Mouse (Mus musculus) urinary bladder, adult 2 months (tissue): ENCODE data around the gene C1galt1c1. TPM values are rescaled to one million over a fixed set of nuclear protein-coding genes. Genes with fewer than 3 reads are reported as not detected.

Source experiments
- polyA plus RNA-seq: library from polyadenylated mRNA; depleted of rRNA; stranded (reverse); fragments of >200 nt; gene quantifications from 2 replicates; pipeline ENCODE4 v1.2.3, GENCODE M21; 2012; rRNA removed

Gene C1galt1c1
- polyA plus RNA-seq, 1 experiment: 41.3 TPM

Other genes with a start within 250 kb of the C1galt1c1 start
- gene Lamp2, start 178.6 kb downstream of the C1galt1c1 start, polyA plus RNA-seq: 181 and 199 TPM in 2 replicates
- gene Cul4b, start 58.9 kb downstream of the C1galt1c1 start, polyA plus RNA-seq: 12.4 and 14.6 TPM in 2 replicates
- gene Mcts1, start 34.5 kb downstream of the C1galt1c1 start, polyA plus RNA-seq: 73.7 and 89.4 TPM in 2 replicates
- gene 6030498E09Rik, start 137.6 kb upstream of the C1galt1c1 start, polyA plus RNA-seq: not detected in 2 replicates